Mouse (Mus musculus) midbrain, embryonic 12.5 days (tissue): ENCODE data around the gene Ccnjl. TPM values are rescaled to one million over a fixed set of nuclear protein-coding genes. Genes with fewer than 3 reads are reported as not detected.

Experiments used
- ATAC-seq: fragments of 200-750 bp; cut with Nextera tagmentation; 2 replicates; pipeline ENCODE4 v1.8.0; 2017; ENCODE audit warnings: low read depth, moderate TSS enrichment, moderate library complexity; ENCODE audit not compliant: low FRiP score
- H3K27ac ChIP-seq: fragments of 300-500 bp; sonication (generic); replicated peaks from 2 replicates; pipeline ENCODE4 v1.5.1; 2016; ENCODE audit warnings: mild to moderate bottlenecking
- H3K27me3 ChIP-seq: fragments of 300-500 bp; sonication (generic); 2 replicates; pipeline ENCODE4 v1.6.1; 2016; ENCODE audit warnings: mild to moderate bottlenecking
- H3K36me3 ChIP-seq: fragments of 300-500 bp; sonication (generic); 2 replicates; pipeline ENCODE4 v1.6.1; 2016
- H3K4me1 ChIP-seq: fragments of 300-500 bp; sonication (generic); 2 replicates; pipeline ENCODE4 v1.6.1; 2016
- H3K4me2 ChIP-seq: fragments of 300-500 bp; sonication (generic); replicated peaks from 2 replicates; pipeline ENCODE4 v1.6.1; 2016; ENCODE audit warnings: mild to moderate bottlenecking, moderate library complexity
- H3K4me3 ChIP-seq: fragments of 300-500 bp; sonication (generic); 2 replicates; pipeline ENCODE4 v1.5.1; 2016; ENCODE audit warnings: mild to moderate bottlenecking
- H3K9ac ChIP-seq: fragments of 300-500 bp; sonication (generic); replicated peaks from 2 replicates; pipeline ENCODE4 v1.6.1; 2016; ENCODE audit warnings: mild to moderate bottlenecking, moderate library complexity
- H3K9me3 ChIP-seq: fragments of 300-500 bp; sonication (generic); 2 replicates; pipeline ENCODE4 v1.6.1; 2016; ENCODE audit warnings: mild to moderate bottlenecking
- WGBS: fragments of 180-500 bp; shearing (Covaris S2); methylation state at CpG from one replicate; pipeline ENCODE4 v1.1.7; 2016; 5-methylcytosine and 5-hydroxymethylcytosine counted together
- polyA plus RNA-seq: library from polyadenylated mRNA; unstranded; fragments of >200 nt; fragmentation: Nextera tagmentation; extraction: Ambion mirVana; gene quantifications from 2 replicates; pipeline ENCODE4 v1.2.1, GENCODE M21; 2016

Gene Ccnjl
- polyA plus RNA-seq, 1 experiment from 2014 or later, result 32.4 TPM

DNA sequence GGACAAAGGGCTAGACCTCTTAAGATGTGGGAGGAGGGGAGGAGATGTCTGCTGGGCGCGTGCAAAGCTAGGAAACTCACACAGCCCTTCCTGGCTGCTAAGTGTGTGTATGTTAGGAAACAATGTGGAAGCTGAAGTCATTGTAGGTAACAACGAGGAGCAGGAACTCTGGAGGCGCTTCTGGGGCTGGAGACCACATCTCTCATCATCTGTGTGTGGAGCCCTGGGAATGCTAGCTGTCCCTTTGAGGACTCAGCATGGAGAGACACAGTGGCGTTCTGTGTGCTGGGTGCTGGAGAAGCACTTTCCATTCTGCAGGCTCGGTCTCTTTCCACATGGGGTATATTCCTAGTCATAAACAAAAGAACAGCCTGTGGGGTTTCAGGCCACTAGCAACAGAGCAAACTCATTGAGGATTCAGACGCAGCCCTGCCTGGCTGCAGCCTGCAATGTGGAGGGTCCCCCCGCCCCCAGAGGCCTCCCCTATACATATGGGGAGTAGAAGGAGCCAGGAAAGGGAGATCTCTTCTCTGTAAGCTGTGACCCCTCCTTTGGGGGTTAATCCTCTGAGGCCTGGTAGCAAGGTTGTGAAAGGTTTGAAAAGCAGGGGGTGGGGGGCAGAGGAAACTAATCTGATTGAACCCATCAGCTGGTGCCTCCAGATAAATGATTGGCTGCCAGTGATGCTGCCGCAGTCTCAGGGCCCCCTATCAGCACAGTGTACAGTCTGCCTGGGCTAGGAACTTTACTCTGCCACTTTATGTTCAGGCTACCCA, 47.0 kb downstream of the Ccnjl start:
- no peak overlapping the region for H3K4me3 ChIP-seq
- peak overlapping the region; percentile 43 for H3K4me2 ChIP-seq
- H3K36me3 ChIP-seq, result peaks cover 13% of the 10 kb centered on the region
- peaks cover 39% of the 10 kb centered on the region for H3K4me1 ChIP-seq
- no peaks in the 10 kb centered on the region for H3K27me3 ChIP-seq
- WGBS, result 3% methylated on average over 9 of the region's 9 CpGs
- peak overlapping the region; percentile 97 for H3K27ac ChIP-seq
- ATAC-seq, result peak; percentile 96
- H3K9ac ChIP-seq, result peak overlapping the region; percentile 47
- no peaks in the 10 kb centered on the region for H3K9me3 ChIP-seq

DNA sequence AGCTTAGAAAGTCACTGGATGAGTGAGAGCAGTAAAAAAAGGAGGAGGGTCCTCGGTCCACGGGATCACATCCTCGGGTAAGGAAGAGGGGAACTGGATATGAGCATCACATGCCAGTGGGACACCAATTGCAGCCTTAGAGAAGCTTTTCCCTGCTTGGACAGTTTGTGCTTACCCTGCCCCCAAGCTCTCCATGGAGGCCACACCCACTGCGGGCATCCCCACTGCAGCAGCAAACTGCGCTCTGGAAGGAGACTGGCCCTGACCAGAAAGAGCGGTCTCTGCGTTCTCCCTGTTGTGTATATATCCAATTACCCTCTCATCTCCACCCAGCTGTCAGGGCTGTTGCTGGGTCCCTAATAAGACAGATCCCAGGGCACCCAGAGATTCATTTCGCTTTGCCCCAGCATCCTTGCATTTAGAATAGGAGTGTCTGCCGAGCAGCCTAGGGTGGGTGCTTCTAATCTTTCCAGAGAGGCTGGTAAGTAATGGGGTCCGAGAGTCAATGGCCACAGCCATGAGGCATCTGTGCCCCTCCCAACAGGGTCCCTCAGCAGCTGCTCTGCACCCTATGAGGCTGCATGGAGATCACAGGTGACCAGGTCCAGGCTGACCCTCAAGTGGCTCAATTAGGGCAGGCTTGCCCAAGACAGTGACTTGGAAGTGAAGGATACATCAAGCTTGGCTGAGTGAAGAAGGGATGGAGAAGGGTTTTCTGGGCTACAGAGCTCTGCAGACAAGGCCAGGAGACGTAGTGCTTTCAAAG, 49.3 kb downstream of the Ccnjl start:
- 39% methylated on average over 11 of the region's 11 CpGs for WGBS
- Histone ChIP-seq H3K36me3 (peaks cover 28% of the 10 kb centered on the region), H3K27me3 (no peaks in the 10 kb centered on the region), H3K4me1 (peaks cover 26% of the 10 kb centered on the region), H3K4me3 (no peak overlapping the region), H3K9ac (no peak overlapping the region), H3K4me2 (no peak overlapping the region), H3K9me3 (no peaks in the 10 kb centered on the region), H3K27ac (0 out of 2 replicates have a peak overlapping the region, but pooled peaks have one; percentile 12)
- ATAC-seq, result no peak

GRCm38 (mm10) chr11:43585211-43586005, 56.8 kb downstream of the Ccnjl start:
- Histone ChIP-seq H3K27me3 (no peaks in the 10 kb centered on the region), H3K9me3 (no peaks in the 10 kb centered on the region), H3K36me3 (peaks cover 60% of the 10 kb centered on the region), H3K4me2 (no peak overlapping the region), H3K4me3 (no peak overlapping the region), H3K9ac (no peak overlapping the region), H3K4me1 (no peaks in the 10 kb centered on the region), H3K27ac (peak overlapping the region; percentile 52; the same call in 1 of the 2 replicates)
- 0 out of 2 replicates have a peak, but pooled peaks have one; percentile 23 for ATAC-seq
- WGBS, result 90% methylated on average over 22 of the region's 22 CpGs

DNA sequence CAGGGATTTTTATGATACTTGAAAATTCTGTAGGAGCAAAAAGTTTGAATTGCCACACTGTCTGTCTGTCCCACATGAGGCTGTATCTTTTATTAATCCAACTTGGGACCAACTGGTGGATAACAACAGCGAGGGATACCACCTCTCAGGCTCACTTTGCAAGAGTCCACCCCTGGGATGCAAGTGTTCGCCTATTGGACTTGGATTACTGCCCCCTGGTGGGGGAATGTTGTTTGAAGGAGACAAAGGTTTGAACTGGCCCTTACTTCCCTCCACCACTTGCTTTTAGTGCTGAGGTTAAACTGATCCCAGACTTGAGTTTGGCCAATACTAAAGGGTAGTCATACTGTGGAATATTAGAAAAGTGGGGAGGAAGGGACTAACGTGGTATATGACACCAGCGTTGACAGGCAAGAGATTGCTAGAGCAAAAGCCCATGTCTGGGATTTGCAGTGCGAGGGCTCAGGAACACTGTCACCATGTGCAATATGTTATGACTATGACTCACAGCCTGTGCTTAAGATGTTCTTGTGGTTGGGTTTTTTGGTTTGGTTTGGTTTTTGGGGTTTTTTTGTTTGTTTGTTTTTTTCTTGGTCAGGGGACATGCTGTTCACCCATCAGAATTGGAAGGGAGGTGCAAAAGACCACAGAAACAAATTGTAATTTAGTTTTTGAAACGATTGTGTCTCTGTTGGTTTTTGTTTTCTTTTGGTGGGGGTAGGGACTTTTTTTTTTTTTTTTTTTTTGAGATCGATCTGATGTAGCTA, 57.9 kb downstream of the Ccnjl start, which contains the start of gene 4933415A04Rik:
Gene 4933415A04Rik (plus strand): TSS at position 717 of the 767 bp plus-strand sequence.
- H3K27ac ChIP-seq, result peak within 1 kb of the TSS; percentile 52; the same call in 1 of the 2 replicates
- H3K36me3 ChIP-seq, result peaks cover 51% of the 10 kb centered on the region
- ATAC-seq, result peak; percentile 39; the same call in 1 of the 2 replicates

GRCm38 (mm10) chr11:43589530-43590072, 61.0 kb downstream of the Ccnjl start:
- no peaks in the 10 kb centered on the region for H3K27me3 ChIP-seq
- no peak for ATAC-seq

More for the DNA sequence above, 57.9 kb downstream of the Ccnjl start, which contains the start of gene 4933415A04Rik:
- 72% methylated on average over 7 of the region's 7 CpGs for WGBS
- no peak within 1 kb of the TSS for H3K9ac ChIP-seq
- H3K9me3 ChIP-seq, result no peaks in the 10 kb centered on the region
- H3K4me1 ChIP-seq, result no peaks in the 10 kb centered on the region
- H3K4me3 ChIP-seq, result no peak within 1 kb of the TSS
- H3K27me3 ChIP-seq, result no peaks in the 10 kb centered on the region
- no peak within 1 kb of the TSS for H3K4me2 ChIP-seq

GRCm38 (mm10) chr11:43601440-43601839, 72.9 kb downstream of the Ccnjl start, which contains the start of gene Fabp6:
Gene Fabp6, minus strand, starts transcription at chr11:43601540.
- Histone ChIP-seq H3K4me3 (no peak within 1 kb of the TSS), H3K4me2 (no peak within 1 kb of the TSS), H3K9me3 (no peaks in the 10 kb centered on the region), H3K27ac (no peak within 1 kb of the TSS), H3K36me3 (no peaks in the 10 kb centered on the region), H3K4me1 (no peaks in the 10 kb centered on the region), H3K27me3 (no peaks in the 10 kb centered on the region), H3K9ac (no peak within 1 kb of the TSS)
- ATAC-seq, result no peak
- 89% methylated on average over 5 of the region's 5 CpGs for WGBS

More at GRCm38 (mm10) chr11:43589530-43590072, 61.0 kb downstream of the Ccnjl start:
- WGBS, result 63% methylated on average over 6 of the region's 6 CpGs
- Histone ChIP-seq H3K9ac (no peak overlapping the region), H3K36me3 (peaks cover 29% of the 10 kb centered on the region), H3K27ac (peak overlapping the region; percentile 31; the same call in 1 of the 2 replicates), H3K4me2 (no peak overlapping the region), H3K9me3 (no peaks in the 10 kb centered on the region), H3K4me3 (no peak overlapping the region), H3K4me1 (no peaks in the 10 kb centered on the region)

DNA sequence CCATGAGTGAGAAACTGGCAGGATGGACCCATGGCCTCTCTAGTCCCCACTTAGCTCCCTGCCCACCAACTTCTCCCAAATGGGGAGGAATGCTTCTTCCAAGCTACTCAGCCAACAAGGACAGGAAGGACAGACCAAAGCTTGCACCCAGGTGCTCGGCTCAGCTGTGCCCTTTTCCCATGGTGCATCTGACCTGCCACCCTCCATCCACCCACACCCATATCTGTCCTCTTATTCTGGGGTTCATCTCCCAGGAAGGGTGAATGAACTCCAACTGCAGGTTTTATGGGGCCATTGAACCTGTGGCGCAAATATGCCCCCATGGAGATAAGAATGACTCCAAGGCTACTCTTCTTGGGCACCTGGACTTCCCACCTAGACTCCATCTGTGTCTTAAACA, 75.6 kb downstream of the Ccnjl start:
- Histone ChIP-seq H3K27ac (no peak overlapping the region), H3K4me2 (no peak overlapping the region), H3K36me3 (no peaks in the 10 kb centered on the region), H3K27me3 (no peaks in the 10 kb centered on the region), H3K9me3 (no peaks in the 10 kb centered on the region), H3K9ac (no peak overlapping the region), H3K4me1 (no peaks in the 10 kb centered on the region), H3K4me3 (no peak overlapping the region)
- ATAC-seq, result no peak
- WGBS, result 92% methylated on average over 2 of the region's 2 CpGs

DNA sequence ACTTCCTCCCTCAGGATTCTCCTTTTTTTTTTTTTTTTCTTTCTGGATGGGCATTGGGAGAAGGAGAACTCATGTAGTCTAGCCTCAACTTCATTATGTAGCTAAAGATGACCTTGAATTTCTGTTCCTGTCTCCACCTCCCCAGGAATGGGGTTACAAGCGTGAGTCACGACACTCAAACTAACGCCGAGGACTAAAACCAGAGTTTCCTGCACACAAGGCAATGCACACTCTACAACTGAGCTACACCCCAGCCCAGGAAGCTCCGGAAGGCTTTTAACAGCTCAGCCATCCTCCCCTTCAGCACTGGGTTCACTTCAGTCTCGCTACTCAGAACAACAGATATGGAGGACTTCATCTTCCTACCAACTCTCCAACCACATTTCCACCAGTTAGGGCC, 76.3 kb downstream of the Ccnjl start:
- no peak overlapping the region for H3K4me3 ChIP-seq
- no peak overlapping the region for H3K27ac ChIP-seq
- H3K9ac ChIP-seq, result no peak overlapping the region
- H3K9me3 ChIP-seq, result no peaks in the 10 kb centered on the region
- H3K27me3 ChIP-seq, result no peaks in the 10 kb centered on the region
- no peak for ATAC-seq
- WGBS, result 94% methylated on average over 6 of the region's 6 CpGs
- no peaks in the 10 kb centered on the region for H3K4me1 ChIP-seq
- H3K4me2 ChIP-seq, result no peak overlapping the region
- no peaks in the 10 kb centered on the region for H3K36me3 ChIP-seq

DNA sequence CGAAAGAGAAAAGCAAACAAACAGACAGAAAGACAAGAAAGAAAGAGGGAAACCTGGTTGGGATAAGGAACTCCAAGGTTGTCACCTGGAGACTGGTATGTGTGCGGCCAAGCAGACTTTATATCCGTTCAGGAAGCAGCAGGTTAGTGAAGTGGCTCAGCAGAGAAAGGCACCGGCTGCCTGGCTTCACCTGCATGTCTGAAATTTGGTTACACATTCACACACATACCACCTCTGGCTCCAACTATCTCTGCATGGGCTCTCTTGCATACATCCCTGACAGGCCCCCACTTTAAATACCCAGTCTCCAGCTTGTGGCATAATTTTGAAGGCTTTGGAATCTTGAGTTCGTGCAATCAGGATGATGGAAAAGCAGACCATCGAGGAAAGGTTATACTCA, 77.3 kb downstream of the Ccnjl start:
- WGBS, result 86% methylated on average over 6 of the region's 6 CpGs

DNA sequence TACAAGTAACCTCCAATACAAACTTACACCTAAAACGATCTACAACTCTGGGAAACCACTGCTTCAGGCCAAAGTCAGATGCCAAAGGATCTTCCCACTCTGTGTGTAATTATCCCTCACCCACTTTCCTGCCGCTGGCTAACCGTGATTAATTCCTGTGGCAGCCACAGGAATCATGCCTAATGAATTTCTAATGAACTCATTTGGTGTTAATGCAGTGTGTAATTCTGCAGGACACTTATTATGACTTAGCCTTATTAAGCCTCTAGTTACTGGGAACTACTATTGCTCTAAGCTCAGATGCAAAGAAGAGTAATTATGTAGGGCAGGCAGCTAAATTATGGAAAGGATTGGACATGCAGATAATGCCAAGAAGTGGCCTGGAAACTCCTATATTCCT, 79.9 kb downstream of the Ccnjl start:
- WGBS, result 58% methylated on average over 3 of the region's 3 CpGs
- Histone ChIP-seq H3K4me2 (no peak overlapping the region), H3K27ac (no peak overlapping the region), H3K27me3 (no peaks in the 10 kb centered on the region), H3K9me3 (no peaks in the 10 kb centered on the region), H3K9ac (no peak overlapping the region), H3K36me3 (no peaks in the 10 kb centered on the region), H3K4me3 (no peak overlapping the region), H3K4me1 (peaks cover 6% of the 10 kb centered on the region)
- ATAC-seq, result no peak

More for the DNA sequence above, 77.3 kb downstream of the Ccnjl start:
- ATAC-seq, result no peak
- Histone ChIP-seq H3K27ac (no peak overlapping the region), H3K9me3 (no peaks in the 10 kb centered on the region), H3K9ac (no peak overlapping the region), H3K4me2 (no peak overlapping the region), H3K4me3 (no peak overlapping the region), H3K36me3 (no peaks in the 10 kb centered on the region), H3K27me3 (no peaks in the 10 kb centered on the region), H3K4me1 (no peaks in the 10 kb centered on the region)
